Mouse (Mus musculus): ENCODE data around the gene Trp53rkb. TPM values are rescaled to one million over a fixed set of nuclear protein-coding genes. Genes with fewer than 3 reads are reported as not detected.

Trp53rkb gene
- total and polyA plus RNA-seq, 2 experiments from 2014 or later: 8.2 to 13.2 TPM

GRCm38 (mm10) chr2:166799615-166800472 lies 7.5 kb downstream of the Trp53rkb start:
- 82% methylated on average over 11 of the region's 11 CpGs for WGBS
- ATAC-seq: no peak
- TF ChIP-seq CTCF (IDR thresholded peaks at IDR 0.05; ENCODE audit: low read depth): no peak

GRCm38 (mm10) chr2:166800473-166800857 lies 8.1 kb downstream of the Trp53rkb start:
- Histone ChIP-seq H3K4me3 (ENCODE audit: low read depth, low read length) (no peak overlapping the region), H3K9ac (no peak overlapping the region), H3K4me2 (ENCODE audit: low read depth) (no peak overlapping the region), H3K4me1 (ENCODE audit: insufficient read depth) (no peaks in the 10 kb centered on the region), H3K9me3 (ENCODE audit: low read length) (no peaks in the 10 kb centered on the region), H3K27ac (ENCODE audit: low read depth, low read length) (no peak overlapping the region), H3K36me3 (ENCODE audit: insufficient read depth) (peaks cover 29% of the 10 kb centered on the region), H3K27me3 (ENCODE audit: insufficient read depth, low read length) (no peaks in the 10 kb centered on the region)
- ATAC-seq (no peak), DNase-seq (no peak)
- TF ChIP-seq CTCF (IDR thresholded peaks at IDR 0.05; ENCODE audit: low read depth): no peak
- WGBS: 86% methylated on average over 7 of the region's 7 CpGs

More at GRCm38 (mm10) chr2:166799615-166800472, 7.5 kb downstream of the Trp53rkb start:
- DNase-seq: no peak
- no peak overlapping the region for H3K9ac ChIP-seq
- no peak overlapping the region for H3K27ac ChIP-seq (ENCODE audit: low read depth, low read length)
- no peaks in the 10 kb centered on the region for H3K9me3 ChIP-seq (ENCODE audit: low read length)
- H3K27me3 ChIP-seq (ENCODE audit: insufficient read depth, low read length): no peaks in the 10 kb centered on the region
- no peaks in the 10 kb centered on the region for H3K4me1 ChIP-seq (ENCODE audit: insufficient read depth)
- no peak overlapping the region for H3K4me2 ChIP-seq (ENCODE audit: low read depth)
- no peak overlapping the region for H3K4me3 ChIP-seq (ENCODE audit: low read depth, low read length)
- H3K36me3 ChIP-seq (ENCODE audit: insufficient read depth): peaks cover 29% of the 10 kb centered on the region

GRCm38 (mm10) chr2:166801436-166801835 lies 9.1 kb downstream of the Trp53rkb start:
- Histone ChIP-seq H3K4me3 (ENCODE audit: low read depth, low read length) (no peak overlapping the region), H3K27me3 (ENCODE audit: insufficient read depth, low read length) (no peaks in the 10 kb centered on the region), H3K9ac (no peak overlapping the region), H3K4me2 (ENCODE audit: low read depth) (no peak overlapping the region), H3K27ac (ENCODE audit: low read depth, low read length) (no peak overlapping the region), H3K4me1 (ENCODE audit: insufficient read depth) (peaks cover 3% of the 10 kb centered on the region), H3K9me3 (ENCODE audit: low read length) (no peaks in the 10 kb centered on the region), H3K36me3 (ENCODE audit: insufficient read depth) (peaks cover 25% of the 10 kb centered on the region)
- WGBS: 82% methylated on average over 2 of the region's 2 CpGs
- no peak for TF ChIP-seq CTCF (IDR thresholded peaks at IDR 0.05; ENCODE audit: low read depth)
- no peak for ATAC-seq
- no peak for DNase-seq

GRCm38 (mm10) chr2:166803298-166803697 lies 11.0 kb downstream of the Trp53rkb start:
- no peaks in the 10 kb centered on the region for H3K9me3 ChIP-seq (ENCODE audit: low read length)
- H3K27me3 ChIP-seq (ENCODE audit: insufficient read depth, low read length): no peaks in the 10 kb centered on the region
- ATAC-seq: no peak
- peaks cover 6% of the 10 kb centered on the region for H3K36me3 ChIP-seq (ENCODE audit: insufficient read depth)
- no peak overlapping the region for H3K9ac ChIP-seq
- no peak overlapping the region for H3K4me2 ChIP-seq (ENCODE audit: low read depth)
- DNase-seq: no peak
- H3K4me1 ChIP-seq (ENCODE audit: insufficient read depth): peaks cover 8% of the 10 kb centered on the region
- H3K27ac ChIP-seq (ENCODE audit: low read depth, low read length): no peak overlapping the region
- H3K4me3 ChIP-seq (ENCODE audit: low read depth, low read length): no peak overlapping the region
- WGBS: 85% methylated on average over 3 of the region's 3 CpGs
- no peak for TF ChIP-seq CTCF (IDR thresholded peaks at IDR 0.05; ENCODE audit: low read depth)

- Histone ChIP-seq H3K27ac (ENCODE audit: low read depth, low read length) (peak within 1 kb of the TSS; percentile 72), H3K27me3 (ENCODE audit: insufficient read depth, low read length) (no peaks in the 10 kb centered on the region), H3K9ac (peak within 1 kb of the TSS; percentile 80), H3K4me3 (ENCODE audit: low read depth, low read length) (peak within 1 kb of the TSS; percentile 71), H3K4me2 (ENCODE audit: low read depth) (peak within 1 kb of the TSS; percentile 89), H3K36me3 (ENCODE audit: insufficient read depth) (no peaks in the 10 kb centered on the region), H3K9me3 (ENCODE audit: low read length) (no peaks in the 10 kb centered on the region), H3K4me1 (ENCODE audit: insufficient read depth) (peaks cover 8% of the 10 kb centered on the region)
- TF ChIP-seq CTCF (IDR thresholded peaks at IDR 0.05; ENCODE audit: low read depth): no peak
- peak; percentile 91 for ATAC-seq
- 3% methylated on average over 76 of the region's 76 CpGs for WGBS
- DNase-seq: peak; percentile 85
Measured at GRCm38 (mm10) chr2:166805250-166806172, 13.2 kb downstream of the Trp53rkb start, which contains the start of gene Arfgef2. TSS of gene Arfgef2 (plus strand) at chr2:166805588.

GRCm38 (mm10) chr2:166806173-166806705 lies 13.9 kb downstream of the Trp53rkb start:
- H3K4me3 ChIP-seq (ENCODE audit: low read depth, low read length): peak overlapping the region; percentile 71
- ATAC-seq (no peak; the same call in 1 of the 2 replicates), DNase-seq (no peak)
- peaks cover 8% of the 10 kb centered on the region for H3K4me1 ChIP-seq (ENCODE audit: insufficient read depth)
- no peak for TF ChIP-seq CTCF (IDR thresholded peaks at IDR 0.05; ENCODE audit: low read depth)
- H3K9ac ChIP-seq: peak overlapping the region; percentile 80; the same call in 1 of the 2 replicates
- H3K27me3 ChIP-seq (ENCODE audit: insufficient read depth, low read length): no peaks in the 10 kb centered on the region
- H3K27ac ChIP-seq (ENCODE audit: low read depth, low read length): peak overlapping the region; percentile 72; the same call in 1 of the 2 replicates
- 27% methylated on average over 14 of the region's 14 CpGs for WGBS
- H3K4me2 ChIP-seq (ENCODE audit: low read depth): peak overlapping the region; percentile 89
- no peaks in the 10 kb centered on the region for H3K36me3 ChIP-seq (ENCODE audit: insufficient read depth)
- no peaks in the 10 kb centered on the region for H3K9me3 ChIP-seq (ENCODE audit: low read length)

All from forebrain, postnatal 0 days (tissue).